Mouse (Mus musculus) liver, adult 2 months (tissue): ENCODE measurements at regions not wholly inside any gene's neighbourhood (a gene's known extent, or its start where the extent isn't known, plus 50 kb on each side); places are given as distances from the start of the nearest gene placed in this dataset.

ENCODE experiments used
- CTCF ChIP-seq: fragments of 200-500 bp; IDR thresholded peaks from 2 replicates; pipeline ENCODE4 v1.5.1; 2011; ENCODE audit warnings: low read depth, low read length, control low read depth
- POLR2A ChIP-seq: fragments of 200-500 bp; IDR thresholded peaks from 2 replicates; pipeline ENCODE4 v1.6.1; 2011; ENCODE audit warnings: low read length, control low read depth; ENCODE audit not compliant: insufficient read depth; ENCODE audit errors: extremely low read depth

DNA sequence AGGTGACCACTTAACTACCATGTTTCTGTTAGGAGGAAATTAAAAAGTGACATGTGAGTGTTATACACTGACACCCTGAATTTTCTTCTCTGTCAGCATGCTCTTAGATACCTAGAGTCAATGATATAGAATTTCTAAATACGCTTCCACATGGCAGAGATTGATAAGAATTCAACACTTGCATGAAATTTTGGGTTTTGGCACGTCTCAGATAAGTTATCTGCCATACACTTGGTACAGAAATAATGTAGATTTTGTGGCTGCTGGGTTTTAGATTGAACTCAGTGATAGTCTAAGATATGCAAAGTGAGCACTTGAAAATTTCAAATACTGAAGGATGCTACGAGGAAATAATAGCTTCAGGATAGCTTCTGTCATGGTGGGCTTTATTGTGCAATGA, 1841.5 kb upstream of the Nudt12 start:
- TF ChIP-seq CTCF = no peak
- TF ChIP-seq POLR2A = no peak
